Mouse (Mus musculus): Measurements from ENCODE around the gene Dcun1d2.
"Not testable (repeated sequence)": the region's sequence is repeated elsewhere in the genome, so short reads cannot be mapped to it uniquely, and the experiment has no call there.

The Dcun1d2 gene

DNA sequence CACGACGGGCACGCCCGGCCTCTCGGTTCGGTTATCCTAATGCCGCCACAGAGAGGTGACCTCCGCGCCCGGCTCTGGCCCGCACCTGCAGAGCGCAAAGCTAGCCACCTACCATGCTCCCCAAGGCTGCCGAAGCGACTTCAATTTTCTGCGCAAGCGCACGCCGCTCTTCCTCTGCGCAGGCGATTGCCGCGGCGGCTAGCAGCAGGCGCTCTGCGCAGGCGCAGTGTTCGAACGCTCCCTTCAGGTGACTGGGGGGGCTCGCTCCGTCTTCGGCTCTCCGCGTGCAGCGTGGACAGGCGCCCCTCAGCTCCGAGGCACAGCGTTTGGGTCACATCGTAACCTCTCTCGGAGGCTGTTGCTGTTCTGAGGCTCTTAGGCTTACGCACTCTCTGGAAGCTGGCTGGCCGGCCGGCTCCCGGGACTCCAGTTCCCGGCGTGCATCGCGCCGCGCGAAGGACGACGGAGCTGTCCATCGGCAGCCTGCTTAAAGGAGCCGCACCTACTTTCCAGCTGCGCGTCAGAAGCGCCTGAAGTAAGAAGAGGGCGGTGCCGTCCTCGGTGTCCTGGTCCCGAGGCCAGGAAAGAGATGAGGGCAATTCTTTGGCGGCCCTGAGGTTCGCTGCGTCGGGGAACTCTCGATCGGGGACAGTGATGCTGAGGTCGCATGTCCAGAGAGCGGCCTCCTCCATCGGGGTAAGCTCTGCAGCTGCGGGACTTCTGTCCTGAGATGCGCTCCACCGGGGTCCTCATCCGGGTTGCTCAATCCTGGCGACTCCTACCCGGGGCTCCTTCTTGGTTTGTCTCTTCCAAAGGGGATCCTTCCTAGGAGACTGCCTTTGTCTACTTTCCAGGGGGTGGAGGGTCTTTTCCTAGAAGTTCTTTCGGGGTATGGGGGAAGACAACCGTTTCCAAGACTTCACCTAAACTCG, at the start of gene Dcun1d2, which contains the start of gene Tmco3:
Dcun1d2 (minus strand) TSS at position 440 of the 932 bp plus-strand sequence.
Tmco3 (plus strand) TSS at position 499 of the 932 bp plus-strand sequence.
- DNase-seq (ENCODE audit: low read depth, low spot score): peak; percentile 97

DNA sequence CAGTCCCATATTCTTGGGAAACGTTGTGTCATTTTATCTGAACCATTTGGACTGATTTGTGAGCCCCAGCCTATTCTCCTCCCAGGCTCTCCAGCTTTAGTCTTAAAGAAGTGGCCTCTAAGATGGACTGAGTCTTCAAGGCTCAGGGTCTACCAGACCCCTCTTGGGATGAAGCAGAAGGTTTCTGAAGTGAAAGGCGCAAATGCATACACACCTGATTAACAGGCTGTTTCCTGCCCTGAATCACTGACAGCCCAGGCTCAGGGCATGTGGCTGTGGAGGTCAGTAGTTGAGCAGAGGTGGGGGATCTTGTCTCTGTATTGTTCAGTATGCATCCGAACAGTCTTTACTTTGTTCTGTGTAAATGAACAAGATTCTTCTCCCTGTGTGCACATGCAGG, 49.7 kb upstream of the Dcun1d2 start:
- no peak for DNase-seq (ENCODE audit: low read depth, low spot score)

DNA sequence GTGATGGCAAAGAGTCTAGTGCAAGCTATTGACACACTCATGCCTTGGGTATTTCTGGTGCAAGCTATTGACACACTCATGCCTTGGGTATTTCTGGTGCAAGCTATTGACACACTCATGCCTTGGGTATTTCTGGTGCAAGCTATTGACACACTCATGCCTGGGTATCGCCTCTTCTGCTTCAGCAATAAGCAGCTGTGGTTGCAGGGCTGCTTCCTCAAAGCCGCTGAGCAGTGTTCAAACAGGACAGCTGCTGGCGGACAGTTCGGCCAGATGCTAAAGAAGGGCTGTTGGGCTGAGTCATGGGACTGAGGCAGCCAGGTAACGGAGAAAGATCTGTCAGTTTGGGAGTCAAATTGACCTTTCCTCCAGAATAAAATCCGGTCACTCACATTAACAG, 49.3 kb upstream of the Dcun1d2 start:
- not testable (repeated sequence) for DNase-seq (ENCODE audit: low read depth, low spot score)

DNA sequence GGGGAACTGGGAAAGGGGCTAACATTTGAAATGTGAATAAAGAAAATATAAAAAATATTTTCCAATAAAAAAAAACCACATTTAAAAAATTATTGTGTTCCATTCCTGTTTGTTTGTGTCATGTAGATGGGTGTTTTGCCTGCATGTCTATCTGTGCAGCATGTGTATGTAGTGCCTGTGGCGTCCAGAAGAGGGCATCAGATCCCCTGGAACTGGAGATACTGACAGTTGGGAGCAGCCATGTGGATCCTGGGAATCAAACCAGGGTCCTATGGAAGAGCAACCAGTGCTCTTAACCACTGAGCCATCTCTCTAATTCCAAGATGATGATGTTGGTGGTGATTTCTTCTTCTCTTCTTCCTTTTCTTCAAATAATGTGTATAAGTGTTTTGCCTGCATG, 46.7 kb upstream of the Dcun1d2 start:
- DNase-seq (ENCODE audit: low read depth, low spot score): no peak

DNA sequence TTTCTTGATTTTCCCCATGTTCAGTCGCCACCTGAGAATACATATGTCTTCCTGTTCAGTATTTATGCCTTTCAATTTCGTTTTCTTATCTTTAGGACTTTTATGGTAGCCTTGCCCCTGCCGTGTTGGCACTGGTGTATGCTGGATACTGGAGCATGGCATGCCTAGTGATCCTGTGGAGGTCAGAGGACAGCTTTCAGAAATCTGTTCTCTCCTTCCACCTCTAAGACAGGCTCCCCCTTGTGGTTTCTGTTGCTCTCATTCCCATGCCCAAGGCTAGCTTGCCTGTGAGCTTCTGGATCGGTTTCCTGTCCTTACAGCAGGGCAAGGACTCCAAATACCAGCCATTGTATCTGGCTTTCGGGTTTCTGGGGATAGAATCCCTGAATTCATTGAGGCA, 38.7 kb upstream of the Dcun1d2 start:
- no peak for DNase-seq (ENCODE audit: low read depth, low spot score)

DNA sequence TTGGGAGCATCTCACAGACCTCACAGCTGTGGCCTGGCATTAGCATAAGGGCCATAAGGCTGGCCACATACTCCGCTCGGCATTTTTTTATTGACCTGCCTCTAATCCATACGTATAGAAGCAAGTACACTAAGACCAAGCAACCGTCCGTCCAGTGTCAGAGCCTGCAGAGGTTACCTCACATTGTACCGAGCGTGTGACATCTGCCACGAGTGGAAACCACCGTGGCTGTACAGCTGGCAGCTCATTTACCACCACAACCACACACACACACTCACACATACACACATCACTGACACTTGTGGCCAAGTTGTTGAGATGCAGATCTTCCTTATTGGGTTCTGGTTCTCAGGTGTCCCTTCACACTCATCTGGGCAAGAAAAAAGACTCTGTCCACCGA, 28.7 kb upstream of the Dcun1d2 start:
- no peak for DNase-seq (ENCODE audit: low read depth, low spot score)

DNA sequence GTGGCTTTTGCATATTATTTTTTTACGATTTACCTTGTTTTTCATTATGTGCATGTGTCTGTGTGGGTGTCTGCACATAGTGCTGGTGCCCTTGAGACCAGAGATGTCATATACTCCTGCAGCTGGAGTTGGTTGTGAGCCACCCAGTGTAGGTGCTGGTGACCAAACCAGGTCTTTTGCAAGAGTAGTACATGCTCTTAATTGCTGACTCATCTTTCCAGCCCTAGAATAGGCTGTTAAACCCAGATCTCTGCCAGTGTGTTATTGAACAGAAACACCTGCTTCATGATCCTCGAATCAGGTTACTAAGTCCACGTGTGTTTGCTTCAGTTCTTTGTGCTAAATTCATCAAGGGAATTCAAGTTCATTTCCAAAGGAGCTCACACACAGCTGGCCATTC, 27.0 kb upstream of the Dcun1d2 start:
- DNase-seq (ENCODE audit: low read depth, low spot score): no peak

DNA sequence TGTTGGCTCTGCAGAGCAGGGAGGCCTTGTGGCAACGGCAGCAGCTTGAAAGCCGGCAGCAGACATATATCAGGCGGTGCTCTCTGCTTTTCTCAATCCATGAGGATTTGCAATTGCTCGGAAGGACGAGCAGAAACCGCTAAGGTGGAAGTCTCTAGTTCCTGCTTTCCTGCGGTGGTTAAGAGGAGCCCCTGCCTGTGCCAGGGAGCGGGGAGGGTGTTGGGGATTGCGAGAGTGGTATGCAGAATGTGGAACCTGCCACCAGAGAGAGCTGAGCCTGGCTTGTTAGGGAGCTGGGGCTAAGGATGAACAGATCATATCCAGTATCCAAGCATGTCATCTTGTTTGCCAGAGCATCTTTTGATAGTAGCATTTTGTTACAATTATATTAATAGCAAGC, 19.0 kb upstream of the Dcun1d2 start:
- no peak for DNase-seq (ENCODE audit: low read depth, low spot score)

DNA sequence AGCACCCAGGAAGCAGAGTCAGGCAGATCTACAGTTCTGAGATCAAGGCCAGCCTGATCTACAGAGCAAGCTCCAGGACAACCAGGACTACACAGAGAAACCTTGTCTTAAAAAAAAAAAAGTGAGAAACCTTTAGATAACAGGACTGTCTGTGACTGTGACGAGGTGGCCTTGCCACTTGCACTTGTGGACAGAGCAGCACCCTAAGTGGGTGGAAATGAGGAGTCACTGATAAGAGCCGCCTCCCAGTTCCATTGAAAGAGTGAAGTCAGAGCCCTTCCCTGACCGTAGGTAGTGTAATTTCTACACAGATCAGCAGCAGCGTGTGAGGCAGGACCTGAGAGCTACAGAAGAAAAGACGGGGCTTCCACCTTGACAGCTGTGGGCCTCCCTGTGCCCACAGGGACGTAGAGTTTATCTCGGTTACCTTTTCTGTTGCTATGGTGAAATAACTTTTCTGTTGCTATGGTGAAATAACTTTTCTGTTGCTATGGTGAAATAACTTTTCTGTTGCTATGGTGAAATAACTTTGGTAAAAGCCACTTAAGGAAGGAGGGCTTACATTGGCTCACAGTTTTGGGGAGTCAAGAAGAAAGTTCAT, 18.5 kb upstream of the Dcun1d2 start:
- no peak for DNase-seq (ENCODE audit: low read depth, low spot score)

DNA sequence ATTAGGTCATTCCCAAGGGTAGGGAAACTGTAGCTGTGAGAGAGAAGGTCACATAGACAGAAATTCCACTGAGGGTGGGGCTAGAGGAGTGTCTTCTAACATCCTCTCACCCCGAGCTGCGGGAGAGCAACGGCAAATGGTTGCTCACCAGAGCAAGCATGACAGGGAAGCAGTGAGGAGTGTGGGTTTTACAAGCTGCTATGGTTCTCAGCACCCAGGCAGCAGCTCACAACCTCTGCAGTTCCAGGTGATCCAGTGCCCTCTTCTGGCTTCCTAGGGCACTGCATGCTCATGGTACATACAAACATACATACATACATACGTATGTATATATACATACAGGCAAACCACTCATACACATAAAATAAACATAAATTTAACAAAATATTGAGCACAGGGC, 18.0 kb upstream of the Dcun1d2 start:
- no peak for DNase-seq (ENCODE audit: low read depth, low spot score)

DNA sequence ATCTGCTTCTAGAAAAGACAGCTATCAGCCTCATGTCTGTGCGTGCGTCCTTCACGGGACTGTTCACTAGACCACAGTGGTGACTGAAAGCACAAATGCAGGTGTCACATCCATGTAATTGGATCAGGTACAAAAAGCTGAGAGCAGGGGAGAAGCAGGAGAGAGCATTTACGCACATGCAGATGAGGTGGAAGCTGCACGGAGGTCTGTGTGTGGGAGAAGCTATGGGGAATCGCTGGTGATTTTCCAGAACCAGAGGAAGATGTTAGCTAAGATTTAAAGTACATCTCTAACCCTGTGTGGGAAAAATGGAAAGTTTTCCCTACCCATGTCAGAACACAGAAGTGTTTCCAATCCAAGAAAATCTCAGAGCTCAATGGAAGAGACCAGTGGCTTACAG, 17.5 kb upstream of the Dcun1d2 start:
- no peak for DNase-seq (ENCODE audit: low read depth, low spot score)

DNA sequence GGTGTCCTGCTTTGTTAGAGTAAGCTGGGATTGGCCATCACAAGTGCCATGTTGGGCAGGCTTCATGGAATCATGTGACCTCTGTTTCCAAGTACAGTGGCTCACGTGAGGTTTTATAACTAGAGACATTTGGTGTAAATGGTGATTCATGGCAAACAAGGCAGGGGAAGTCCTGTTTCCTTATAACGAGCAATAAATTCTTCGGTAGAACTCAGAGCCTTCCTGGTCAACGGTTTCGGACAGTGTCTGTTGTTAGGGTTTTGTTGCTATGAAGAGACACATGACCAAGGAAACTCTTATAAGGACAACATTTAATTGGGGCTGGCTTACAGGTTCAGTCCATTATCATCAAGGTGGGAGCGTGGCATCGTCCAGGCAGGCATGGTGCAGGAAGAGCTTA, 13.1 kb upstream of the Dcun1d2 start:
- DNase-seq (ENCODE audit: low read depth, low spot score): no peak

DNA sequence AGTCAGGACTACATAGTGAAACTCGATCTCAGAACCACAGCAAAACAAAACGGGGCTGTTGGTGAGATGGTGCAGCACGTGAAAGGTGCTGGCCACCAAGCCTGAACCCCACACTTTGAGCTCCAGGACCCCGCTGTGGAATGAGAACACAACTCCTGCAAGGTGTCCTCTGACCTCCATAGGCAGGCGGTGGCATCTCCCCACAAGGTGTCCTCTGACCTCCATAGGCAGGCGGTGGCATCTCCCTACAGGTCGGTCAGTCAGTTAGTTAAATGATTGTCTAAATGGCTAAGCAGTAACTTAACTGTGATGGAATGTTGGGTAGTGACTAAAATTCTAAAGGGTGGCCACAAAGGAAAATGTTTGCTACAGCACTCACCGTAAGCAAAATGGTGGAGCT, 11.6 kb upstream of the Dcun1d2 start:
- no peak for DNase-seq (ENCODE audit: low read depth, low spot score)

DNA sequence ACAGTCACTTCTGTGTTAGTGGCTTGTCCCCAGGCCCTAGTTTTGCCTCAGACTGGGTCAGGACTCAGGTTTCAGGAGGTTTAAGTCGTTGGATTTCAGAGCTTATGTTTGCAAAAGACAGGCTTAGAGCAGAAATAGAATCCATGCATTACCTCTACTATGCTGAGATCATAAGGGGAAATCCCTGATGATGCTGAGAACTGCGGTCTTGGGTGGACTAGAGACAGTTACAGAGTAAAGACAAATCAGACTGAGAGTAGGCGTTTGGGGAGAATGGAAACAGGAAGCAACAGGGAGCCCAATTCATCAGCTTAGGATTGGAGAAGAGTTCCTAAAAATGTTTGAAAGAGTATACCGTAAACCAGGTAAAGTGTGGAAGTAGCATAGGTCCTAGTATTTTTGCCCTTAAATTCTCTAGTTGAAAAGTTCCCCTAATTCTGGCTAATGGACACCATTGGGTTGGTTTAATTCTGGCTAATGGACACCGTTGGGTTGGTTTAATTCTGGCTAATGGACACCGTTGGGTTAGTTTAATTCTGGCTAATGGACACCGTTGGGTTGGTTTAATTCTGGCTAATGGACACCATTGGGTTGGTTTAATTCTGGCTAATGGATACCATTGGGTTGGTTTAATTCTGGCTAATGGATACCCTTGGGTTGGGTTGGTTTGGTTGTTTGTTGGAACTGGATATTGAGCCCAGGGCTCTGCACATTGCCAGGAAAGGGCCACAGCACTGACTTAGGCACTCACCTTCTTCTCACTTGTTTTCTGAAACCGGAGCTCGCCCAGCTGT, 5.9 kb upstream of the Dcun1d2 start:
- no peak for DNase-seq (ENCODE audit: low read depth, low spot score)

DNA sequence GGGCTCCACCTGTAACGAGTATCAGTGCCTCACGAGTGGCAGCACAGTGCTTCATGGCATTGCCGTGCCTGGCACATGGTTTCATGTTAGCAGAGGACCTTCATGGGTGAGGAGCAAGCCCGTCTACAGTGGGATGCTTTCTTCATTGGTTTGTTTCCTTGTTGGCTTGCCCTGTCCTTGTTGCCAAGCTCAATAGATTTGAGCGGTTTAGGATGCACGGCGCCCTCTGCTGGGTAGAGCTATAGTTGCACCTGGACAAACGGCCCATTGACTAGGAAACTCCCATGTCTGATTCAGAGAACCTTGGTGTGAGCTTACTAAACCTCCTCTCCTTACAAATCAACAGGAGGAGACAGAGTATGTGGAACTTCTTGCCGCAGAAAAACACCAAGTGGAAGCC, 4.4 kb upstream of the Dcun1d2 start:
- peak; percentile 74 for DNase-seq (ENCODE audit: low read depth, low spot score)

DNA sequence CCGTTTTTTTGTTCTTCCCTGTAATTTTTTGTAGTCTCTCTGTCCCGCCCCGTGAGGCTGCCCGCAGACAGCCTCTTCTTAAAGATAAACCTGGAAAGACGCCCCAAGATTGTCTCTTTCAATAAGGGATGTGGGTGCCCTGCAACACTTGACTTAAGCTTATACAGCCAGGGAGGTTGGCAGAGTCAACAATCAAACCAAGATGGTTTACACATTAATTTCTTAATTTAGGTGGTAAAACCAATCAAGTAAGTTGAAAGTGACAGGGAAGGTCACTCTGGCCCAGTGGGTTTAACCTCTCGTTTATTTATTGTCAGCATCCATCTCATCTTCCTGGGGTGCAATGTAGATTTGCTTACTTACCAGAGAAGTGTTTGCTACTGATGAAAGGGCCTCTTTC, 715 bp upstream of the Dcun1d2 start:
- no peak for DNase-seq (ENCODE audit: low read depth, low spot score)

DNA sequence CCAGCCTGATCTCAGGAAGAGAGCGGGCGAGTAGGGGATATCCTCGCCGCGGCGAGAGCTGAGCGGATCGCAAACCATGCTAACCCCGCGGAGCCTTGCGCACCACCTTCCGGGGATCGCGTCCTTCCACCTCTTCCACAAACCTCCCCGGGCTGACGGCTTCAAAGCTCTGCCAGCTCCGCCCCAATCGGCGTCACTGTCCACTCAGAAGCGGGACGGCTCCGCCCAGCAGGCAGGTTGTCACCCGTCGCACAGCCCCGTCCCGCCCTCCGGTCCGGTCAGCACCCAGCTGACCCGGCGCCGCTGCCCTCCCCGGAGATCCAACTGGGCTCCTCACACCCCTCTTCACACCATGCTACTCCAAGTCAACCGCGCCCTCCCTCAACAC, 633 bp downstream of the Dcun1d2 start:
- no peak for DNase-seq (ENCODE audit: low read depth, low spot score)

DNA sequence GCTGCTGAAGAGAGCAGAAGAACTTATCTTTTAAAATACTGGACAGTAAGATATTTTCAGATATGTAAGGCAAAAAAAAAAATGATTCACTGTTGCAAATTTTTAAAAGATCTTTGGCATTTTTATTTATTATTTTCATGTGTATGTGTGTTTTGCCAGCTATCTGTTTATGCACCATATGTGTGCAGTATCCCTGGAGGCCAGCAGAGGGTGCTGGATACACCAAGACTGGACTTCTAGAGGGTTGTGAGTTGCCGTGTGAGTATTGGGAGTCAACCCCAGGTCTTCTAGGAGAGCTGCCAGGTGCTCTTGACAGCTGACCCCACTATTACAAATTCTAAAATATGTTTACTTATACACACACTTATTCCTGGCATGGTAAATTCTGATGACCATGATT, 4.7 kb downstream of the Dcun1d2 start:
- no peak for DNase-seq (ENCODE audit: low read depth, low spot score)

DNA sequence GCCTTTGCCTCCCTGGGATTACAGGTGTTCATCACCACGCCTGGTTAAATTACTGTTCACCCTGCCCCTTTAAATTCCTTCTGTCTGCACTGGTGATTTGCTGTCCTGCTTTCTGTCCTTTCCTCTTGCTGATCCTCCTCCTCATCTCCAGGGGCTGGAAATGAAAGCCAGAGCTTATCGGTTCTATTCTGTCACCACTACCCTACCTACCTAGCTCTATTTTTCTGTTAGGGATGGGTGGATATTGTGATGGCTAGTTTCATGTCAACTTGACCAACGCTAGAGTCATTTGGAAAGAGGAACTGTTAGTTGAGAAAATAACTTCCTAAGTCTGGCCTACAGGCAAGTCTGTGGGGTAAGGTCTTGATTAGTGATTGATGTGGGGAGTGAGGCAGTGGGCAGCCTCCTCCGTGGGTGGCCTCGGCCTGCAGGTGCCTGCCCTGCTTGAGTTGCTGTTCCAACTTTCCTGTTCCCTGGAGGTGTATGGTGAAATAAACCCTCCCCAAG, 10.9 kb downstream of the Dcun1d2 start:
- no peak for DNase-seq (ENCODE audit: low read depth, low spot score)

DNA sequence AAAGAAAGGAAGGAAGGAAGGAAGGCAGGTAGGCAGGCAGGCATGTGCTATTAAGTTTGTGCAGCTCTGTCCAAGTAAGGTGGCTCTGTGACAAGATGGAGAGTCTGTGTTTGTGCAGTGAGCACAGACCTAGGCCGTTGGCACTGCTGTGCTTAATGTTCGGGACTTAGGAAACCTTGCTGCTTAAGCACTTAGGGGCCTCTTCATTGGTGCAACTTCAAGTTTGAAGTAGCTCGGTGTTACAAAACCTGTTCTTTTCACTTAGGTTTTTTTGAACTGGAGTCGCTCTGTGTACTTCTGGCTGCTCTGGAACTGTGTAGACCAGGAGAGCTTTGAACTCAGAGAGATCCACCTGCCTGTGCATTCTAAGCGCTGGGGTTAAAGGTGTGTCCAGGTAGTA, 15.1 kb downstream of the Dcun1d2 start:
- no peak for DNase-seq (ENCODE audit: low read depth, low spot score)

DNA sequence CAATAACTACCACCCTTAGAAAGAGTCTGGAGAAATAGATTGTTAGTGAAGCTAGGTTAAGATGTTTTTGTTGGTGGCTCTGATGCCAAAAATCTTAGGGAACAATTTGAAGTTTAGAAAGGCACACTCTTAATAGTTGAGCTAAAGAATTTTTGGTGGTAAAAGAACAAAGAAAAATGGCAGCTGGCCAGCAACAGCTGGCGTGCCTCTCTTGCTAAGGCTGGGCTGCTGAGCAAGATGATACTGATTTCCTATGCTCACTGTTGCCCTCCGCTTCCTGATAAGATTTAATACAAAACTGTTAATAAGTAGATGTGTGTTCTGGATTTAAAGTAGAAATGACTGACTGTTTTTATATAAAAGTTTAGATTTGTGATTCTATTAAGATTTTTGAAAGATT, 20.4 kb downstream of the Dcun1d2 start:
- no peak for DNase-seq (ENCODE audit: low read depth, low spot score)

DNA sequence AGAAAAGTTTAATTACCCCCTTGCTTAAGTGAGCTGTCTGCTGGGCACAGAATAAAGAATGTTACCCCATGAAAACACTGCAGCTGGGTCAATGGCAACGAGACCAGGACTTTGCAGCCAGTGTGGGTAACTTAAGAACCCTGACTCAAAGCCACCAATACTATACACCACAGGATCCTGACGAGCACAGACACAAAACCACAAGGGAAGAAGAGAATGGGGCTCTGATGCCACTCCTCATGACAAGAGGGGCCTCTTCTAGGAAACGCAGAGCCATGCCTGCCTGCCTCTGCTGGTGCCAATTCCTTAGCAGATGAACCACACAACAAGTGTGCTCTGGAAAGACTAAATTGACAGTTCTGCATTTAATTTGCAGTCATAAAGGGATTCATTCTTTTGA, 24.6 kb downstream of the Dcun1d2 start:
- DNase-seq (ENCODE audit: low read depth, low spot score): no peak

Measured in WW6 (cell line).